Mouse (Mus musculus) thymus, adult 2 months (tissue): Measurements from ENCODE around the gene Esyt3. TPM values are rescaled to one million over a fixed set of nuclear protein-coding genes. Genes with fewer than 3 reads are reported as not detected.

ENCODE experiments used
- DNase-seq: peaks from one replicate; pipeline ENCODE4 v3.0.0; 2021
- H3K27ac ChIP-seq: fragments of 200-500 bp; 2 replicates; pipeline ENCODE4 v1.5.1; 2012; ENCODE audit warnings: low read length, control low read depth; ENCODE audit not compliant: control insufficient read depth, insufficient read depth
- H3K27me3 ChIP-seq: fragments of 200-500 bp; 2 replicates; pipeline ENCODE4 v1.6.1; 2012; ENCODE audit warnings: mild to moderate bottlenecking, low read length, moderate library complexity, mixed read lengths; ENCODE audit not compliant: control insufficient read depth, insufficient read depth
- H3K36me3 ChIP-seq: fragments of 200-500 bp; 2 replicates; pipeline ENCODE4 v1.6.1; 2012; ENCODE audit warnings: mild to moderate bottlenecking, low read length, moderate library complexity; ENCODE audit not compliant: control insufficient read depth, insufficient read depth
- H3K4me1 ChIP-seq: fragments of 200-500 bp; replicated peaks from 2 replicates; pipeline ENCODE4 v1.6.1; 2012; ENCODE audit warnings: low read length; ENCODE audit not compliant: control insufficient read depth, insufficient read depth
- H3K4me3 ChIP-seq: fragments of 200-500 bp; 2 replicates; pipeline ENCODE4 v1.5.1; 2012; ENCODE audit warnings: mild to moderate bottlenecking, low read length, control low read depth, moderate library complexity; ENCODE audit not compliant: control insufficient read depth, insufficient read depth
- CTCF ChIP-seq: fragments of 200-500 bp; IDR thresholded peaks from 2 replicates; pipeline ENCODE4 v1.5.1; 2012; ENCODE audit warnings: mild to moderate bottlenecking, control low read depth, low read length, moderate library complexity, borderline replicate concordance; ENCODE audit not compliant: control insufficient read depth, poor library complexity, insufficient read depth; ENCODE audit errors: extremely low read depth
- POLR2A ChIP-seq: fragments of 200-500 bp; IDR thresholded peaks from 2 replicates; pipeline ENCODE4 v1.6.1; 2012; ENCODE audit warnings: mild to moderate bottlenecking, low read length, control low read depth, moderate library complexity; ENCODE audit not compliant: control insufficient read depth, poor library complexity, insufficient read depth; ENCODE audit errors: extremely low read depth
- WGBS: fragments of 180-500 bp; shearing (Covaris S2); methylation state at CpG from one replicate; pipeline ENCODE4 v1.1.7; 2018; 5-methylcytosine and 5-hydroxymethylcytosine counted together
- polyA plus RNA-seq: library from polyadenylated mRNA; depleted of rRNA; stranded (reverse); fragments of >200 nt; gene quantifications from 2 replicates; pipeline ENCODE4 v1.2.3, GENCODE M21; 2012

The Esyt3 gene
- polyA plus RNA-seq, 1 experiment, result 0.66 TPM

DNA sequence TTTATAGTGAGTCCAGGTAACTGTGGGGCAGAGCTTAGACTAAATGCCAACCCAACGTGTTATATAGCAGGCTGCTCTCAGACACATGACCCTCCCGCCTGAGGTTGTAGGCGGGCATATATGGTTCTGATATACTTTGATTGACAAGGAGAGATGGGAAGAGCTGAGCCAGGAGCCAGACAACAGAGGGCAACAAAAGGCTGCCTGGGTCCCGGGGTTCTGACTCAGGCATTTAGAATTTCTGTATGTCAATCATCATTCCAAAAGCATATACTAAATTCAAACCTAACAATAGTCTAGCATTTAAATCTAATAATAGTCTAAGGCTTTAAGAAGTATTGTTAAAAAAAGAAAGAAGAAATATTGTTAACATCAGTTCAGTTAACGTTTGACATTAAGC, 20.8 kb upstream of the Esyt3 start:
- H3K27me3 ChIP-seq, result no peaks in the 10 kb centered on the region
- DNase-seq, result no peak
- no peaks in the 10 kb centered on the region; the same call in 1 of the 2 replicates for H3K4me1 ChIP-seq
- no peak for TF ChIP-seq POLR2A
- H3K4me3 ChIP-seq, result no peak overlapping the region
- WGBS, result 63% methylated on average over 5 of the region's 5 CpGs
- no peak overlapping the region for H3K27ac ChIP-seq
- H3K36me3 ChIP-seq, result no peaks in the 10 kb centered on the region

GRCm38 (mm10) chr9:99376591-99377418, 18.4 kb upstream of the Esyt3 start:
- 8% methylated on average over 14 of the region's 14 CpGs for WGBS
- no peaks in the 10 kb centered on the region; the same call in 1 of the 2 replicates for H3K4me1 ChIP-seq
- no peak overlapping the region for H3K27ac ChIP-seq
- no peak overlapping the region for H3K4me3 ChIP-seq
- H3K36me3 ChIP-seq, result no peaks in the 10 kb centered on the region
- no peaks in the 10 kb centered on the region for H3K27me3 ChIP-seq
- TF ChIP-seq POLR2A, result no peak
- TF ChIP-seq CTCF, result no peak
- DNase-seq, result peak; percentile 31

- Histone ChIP-seq H3K27me3 (no peaks in the 10 kb centered on the region), H3K27ac (no peak overlapping the region), H3K36me3 (no peaks in the 10 kb centered on the region), H3K4me1 (no peaks in the 10 kb centered on the region), H3K4me3 (no peak overlapping the region)
- TF ChIP-seq CTCF, result no peak
- TF ChIP-seq POLR2A, result no peak
- no peak for DNase-seq
- 82% methylated on average over 7 of the region's 7 CpGs for WGBS
Observed at GRCm38 (mm10) chr9:99368431-99368830, 10.1 kb upstream of the Esyt3 start.

DNA sequence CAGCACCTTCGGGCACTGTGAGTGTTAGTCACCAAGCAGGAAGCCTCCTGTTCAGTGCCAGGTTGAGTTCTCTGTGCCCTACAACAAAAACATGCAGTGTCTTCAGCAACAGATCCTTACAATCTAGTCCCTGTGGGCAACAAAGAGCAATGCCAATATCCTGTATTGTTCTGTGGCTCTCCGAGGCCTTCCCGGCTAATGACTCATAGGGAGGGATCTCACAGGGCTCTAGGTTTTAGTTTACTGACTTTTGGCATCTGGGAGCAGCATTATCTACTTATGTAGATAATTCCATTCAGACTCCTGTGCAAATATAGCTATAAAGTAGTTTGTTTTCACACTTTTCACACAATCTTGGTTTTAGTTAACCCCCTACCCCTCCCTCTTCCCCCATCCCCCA, 7.5 kb upstream of the Esyt3 start:
- Histone ChIP-seq H3K36me3 (no peaks in the 10 kb centered on the region), H3K4me3 (no peak overlapping the region), H3K4me1 (no peaks in the 10 kb centered on the region), H3K27me3 (no peaks in the 10 kb centered on the region), H3K27ac (no peak overlapping the region)
- TF ChIP-seq CTCF, result no peak
- no peak for TF ChIP-seq POLR2A
- DNase-seq, result no peak
- 68% methylated on average over 3 of the region's 3 CpGs for WGBS

- WGBS, result 78% methylated on average over 8 of the region's 8 CpGs
- H3K36me3 ChIP-seq, result no peaks in the 10 kb centered on the region
- H3K4me3 ChIP-seq, result no peak overlapping the region
- DNase-seq, result no peak
- no peaks in the 10 kb centered on the region; the same call in 1 of the 2 replicates for H3K27me3 ChIP-seq
- no peak overlapping the region for H3K27ac ChIP-seq
- TF ChIP-seq CTCF (no peak), POLR2A (no peak)
- H3K4me1 ChIP-seq, result no peaks in the 10 kb centered on the region
Observed at GRCm38 (mm10) chr9:99363076-99363475, 4.7 kb upstream of the Esyt3 start.

DNA sequence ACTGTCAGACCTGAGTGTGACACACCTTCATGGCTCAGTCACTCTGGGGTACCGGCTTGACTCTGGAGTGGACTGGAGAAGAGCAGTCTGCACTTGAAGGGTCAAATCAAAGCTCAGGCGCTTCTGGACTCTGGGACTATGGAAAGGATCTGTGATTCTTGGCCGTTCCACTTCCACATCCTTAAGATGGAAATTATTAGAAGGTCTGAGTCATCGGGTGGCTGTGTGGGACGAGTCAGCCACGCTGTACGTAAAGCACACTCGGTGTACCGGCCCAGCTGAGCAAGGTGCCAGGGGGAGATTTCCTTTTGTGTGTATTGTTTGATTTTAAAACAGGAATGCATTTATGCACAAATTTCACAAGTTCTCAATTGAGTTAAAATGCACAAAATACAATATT, 3.6 kb upstream of the Esyt3 start:
- 78% methylated on average over 9 of the region's 9 CpGs for WGBS
- Histone ChIP-seq H3K4me1 (no peaks in the 10 kb centered on the region), H3K27ac (no peak overlapping the region), H3K4me3 (no peak overlapping the region), H3K27me3 (peaks cover 6% of the 10 kb centered on the region; the same call in 1 of the 2 replicates), H3K36me3 (no peaks in the 10 kb centered on the region)
- DNase-seq, result no peak
- TF ChIP-seq CTCF (no peak), POLR2A (no peak)
